Mouse (Mus musculus) left cerebral cortex, postnatal 4 days (tissue): ENCODE data around the gene Stard7. TPM values are rescaled to one million over a fixed set of nuclear protein-coding genes. Genes with fewer than 3 reads are reported as not detected.
A peak's percentile ranks its signal among the peaks of the same experiment; 100 is the strongest.
"Not testable (repeated sequence)": the region's sequence is repeated elsewhere in the genome, so short reads cannot be mapped to it uniquely, and the experiment has no call there.

Experiments used
- DNase-seq: peaks from one replicate; pipeline ENCODE4 v3.0.0-alpha.2; 2022
- intact Hi-C: fragments of 180-260 bp; cut with DNase I; formaldehyde crosslinking; loops from one replicate; pipeline ENCODE4 v1.15.1; 2025
- total RNA-seq, 2 experiments: library from RNA; stranded (reverse); gene quantifications; 2 replicates each; pipeline ENCODE4 v1.2.3; 2021

Gene Stard7
- 100 to 1,000 TPM; 147 to 164 TPM for total RNA-seq

DNA sequence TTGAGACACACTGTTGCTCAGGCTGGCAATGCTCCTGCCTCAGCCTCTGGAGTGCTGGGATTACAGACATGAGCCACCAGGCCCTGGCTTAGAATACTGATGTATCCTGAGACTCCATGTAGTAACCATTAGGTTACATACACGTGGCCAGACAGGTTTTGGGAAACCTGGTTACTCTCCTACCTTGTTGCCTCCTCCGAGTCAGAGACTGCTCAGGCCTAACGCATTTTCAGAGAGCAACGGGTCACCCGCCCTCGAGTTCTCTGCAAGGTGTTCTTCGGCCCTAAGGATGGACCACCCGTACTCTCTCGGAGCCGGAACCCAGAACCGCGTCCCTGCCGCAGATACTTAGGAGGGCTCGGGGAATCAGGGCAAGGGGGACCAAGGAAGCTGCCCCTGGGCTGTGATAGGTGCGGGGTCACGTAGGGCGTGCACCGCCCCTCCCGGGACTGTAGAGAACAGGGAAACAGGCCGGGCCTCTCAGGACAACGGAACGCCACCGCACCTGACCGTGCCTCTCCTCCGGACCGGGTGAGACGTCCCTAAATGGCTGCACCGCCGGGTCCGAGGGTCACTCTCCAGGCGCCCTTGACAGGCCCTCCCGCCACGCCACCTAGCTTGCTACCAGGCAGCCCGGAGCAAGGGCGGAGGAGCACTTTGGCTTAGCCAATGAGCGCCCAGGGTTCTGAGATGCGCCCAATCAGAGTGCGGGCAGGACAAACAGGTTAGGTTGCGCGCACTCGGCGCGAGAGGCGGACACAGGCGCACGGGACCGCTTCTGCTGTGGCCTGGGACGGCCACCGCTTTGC, at the start of gene Stard7:
Stard7 (plus strand) TSS at position 728 of the 809 bp plus-strand sequence.
- intact Hi-C loops = no loop called here
- DNase-seq = peak; percentile 96

GRCm38 (mm10) chr2:127225261-127225660, 44.8 kb upstream of the Stard7 start:
- DNase-seq = no peak
- intact Hi-C loops = loop anchor here (10.0 kb wide), 2 partner anchors 310 to 470 kb away; no protein-coding TSS in a partner anchor

DNA sequence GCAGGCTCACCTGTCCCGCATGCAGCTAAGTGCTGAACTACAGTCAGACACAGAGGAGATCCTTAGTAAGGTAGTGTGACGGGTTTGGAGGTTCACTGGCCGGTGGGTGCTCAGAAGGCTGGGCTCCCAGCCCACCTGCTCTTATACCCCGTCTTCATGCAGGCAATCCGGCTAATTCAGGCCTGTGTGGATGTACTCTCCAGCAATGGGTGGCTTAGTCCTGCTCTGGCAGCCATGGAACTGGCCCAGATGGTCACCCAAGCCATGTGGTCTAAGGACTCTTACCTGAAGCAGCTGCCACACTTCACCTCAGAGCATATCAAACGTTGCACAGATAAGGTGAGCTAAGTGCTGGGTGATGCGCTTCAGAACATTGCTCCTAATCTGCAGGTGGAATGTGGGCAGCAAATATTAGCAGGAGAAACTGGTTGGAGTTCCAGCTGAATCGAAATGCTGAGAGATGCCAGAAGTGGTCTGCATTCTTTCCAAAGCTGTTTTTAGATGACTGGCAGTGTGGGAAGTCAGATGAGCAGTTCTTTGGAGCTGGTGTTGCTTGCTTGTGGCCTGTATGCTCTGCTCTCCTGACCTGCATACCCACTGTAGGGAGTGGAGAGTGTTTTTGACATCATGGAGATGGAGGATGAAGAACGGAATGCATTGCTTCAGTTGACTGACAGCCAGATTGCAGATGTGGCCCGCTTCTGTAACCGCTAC, 32.0 kb upstream of the Stard7 start:
- no peak for DNase-seq
- intact Hi-C loops = loop anchor here (10.0 kb wide), 2 partner anchors 433 to 1397 kb away; no protein-coding TSS in a partner anchor

GRCm38 (mm10) chr2:127240065-127240464, 30.0 kb upstream of the Stard7 start:
- intact Hi-C loops = no loop called here
- DNase-seq = no peak

GRCm38 (mm10) chr2:127247592-127248333, 22.3 kb upstream of the Stard7 start, which contains the start of the genes Ciao1 and Tmem127:
Ciao1 (minus strand) TSS chr2:127247816.
Tmem127 (plus strand) TSS chr2:127247908.
- intact Hi-C loops = no loop called here
- peak; percentile 99 for DNase-seq

- intact Hi-C loops = no loop called here
- peak; percentile 57 for DNase-seq
Measured at GRCm38 (mm10) chr2:127248334-127249004, 21.5 kb upstream of the Stard7 start.

DNA sequence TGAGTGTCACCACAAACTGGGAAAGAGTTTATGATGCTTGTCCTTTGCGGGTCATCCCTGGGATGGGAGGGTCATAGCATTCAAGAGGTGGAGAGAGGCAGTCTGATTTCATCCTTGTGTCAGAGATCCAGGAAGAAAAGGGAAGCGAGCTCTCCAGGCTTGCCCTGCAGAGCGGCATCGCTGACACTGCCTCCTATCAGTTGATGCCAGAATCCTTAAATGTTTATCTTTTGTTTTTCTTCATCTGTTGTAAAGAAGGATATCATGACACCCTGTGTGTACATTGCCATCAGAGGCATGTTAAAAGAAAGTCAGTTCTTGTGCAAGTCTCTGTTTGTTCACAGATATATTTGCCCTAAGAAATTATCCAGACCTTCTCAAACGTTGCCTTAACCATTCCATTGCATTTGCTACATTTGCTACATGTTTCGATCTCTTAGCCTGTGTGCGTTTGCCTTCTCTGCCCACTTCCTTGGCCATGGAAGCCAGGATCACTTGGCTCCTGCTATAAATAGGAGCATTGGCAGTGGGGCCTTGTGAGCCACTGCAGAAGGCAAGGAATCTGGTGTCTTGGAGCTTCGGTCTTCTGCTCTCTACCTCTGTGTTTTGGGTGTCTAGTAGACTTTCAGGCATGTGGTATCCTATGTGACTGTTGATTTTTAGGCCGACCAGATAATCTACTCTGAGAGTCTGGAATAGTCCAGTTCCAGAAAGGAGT, 19.6 kb upstream of the Stard7 start:
- DNase-seq = no peak
- intact Hi-C loops = no loop called here

DNA sequence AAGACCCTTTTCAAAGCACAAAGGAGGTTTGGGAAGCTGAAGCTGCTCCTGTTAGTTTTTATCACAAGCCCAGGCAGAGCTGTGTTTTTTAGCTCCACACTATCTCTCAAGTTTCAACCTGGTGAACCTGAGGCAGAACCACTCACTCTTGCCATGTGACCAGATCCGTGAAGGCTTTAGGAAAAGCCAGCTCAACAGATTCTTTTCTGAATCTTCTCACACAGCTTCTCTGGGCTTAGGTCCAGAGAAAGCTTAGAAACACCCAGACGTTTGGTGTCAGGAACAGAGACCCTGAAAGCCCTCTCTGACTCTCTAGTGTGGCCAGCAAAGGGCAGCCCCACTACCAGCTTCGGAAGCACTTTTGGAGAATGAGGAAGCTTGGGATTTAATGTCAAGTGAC, 18.6 kb upstream of the Stard7 start:
- intact Hi-C loops = no loop called here
- no peak for DNase-seq

- intact Hi-C loops = no loop called here
Measured at GRCm38 (mm10) chr2:127251880-127252527, 18.0 kb upstream of the Stard7 start.

DNA sequence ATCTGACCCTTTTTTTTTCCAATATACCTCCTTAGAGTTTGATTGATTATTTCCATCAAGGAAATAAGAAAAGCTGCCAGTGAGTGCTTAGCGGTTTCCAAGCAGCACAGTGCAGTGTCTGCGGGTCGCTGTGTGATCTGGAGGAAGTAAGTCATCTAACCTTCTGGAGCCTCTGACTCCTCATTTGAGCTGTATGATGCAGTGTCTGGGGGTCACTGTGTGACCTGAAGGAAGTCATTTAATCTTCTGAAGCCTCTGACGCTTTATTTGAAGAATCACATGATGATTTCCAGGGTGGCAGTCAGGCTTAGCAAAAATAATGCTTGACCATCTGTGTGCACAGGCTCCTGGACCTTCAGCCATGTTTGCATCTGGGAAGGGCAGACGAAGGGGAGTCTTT, 17.2 kb upstream of the Stard7 start:
- no peak for DNase-seq
- intact Hi-C loops = no loop called here

More at GRCm38 (mm10) chr2:127251880-127252527, 18.0 kb upstream of the Stard7 start:
- no peak for DNase-seq

- no peak for DNase-seq
- intact Hi-C loops = no loop called here
Measured at GRCm38 (mm10) chr2:127254604-127255134, 15.3 kb upstream of the Stard7 start.

GRCm38 (mm10) chr2:127255294-127255693, 14.7 kb upstream of the Stard7 start:
- DNase-seq = no peak
- intact Hi-C loops = no loop called here

DNA sequence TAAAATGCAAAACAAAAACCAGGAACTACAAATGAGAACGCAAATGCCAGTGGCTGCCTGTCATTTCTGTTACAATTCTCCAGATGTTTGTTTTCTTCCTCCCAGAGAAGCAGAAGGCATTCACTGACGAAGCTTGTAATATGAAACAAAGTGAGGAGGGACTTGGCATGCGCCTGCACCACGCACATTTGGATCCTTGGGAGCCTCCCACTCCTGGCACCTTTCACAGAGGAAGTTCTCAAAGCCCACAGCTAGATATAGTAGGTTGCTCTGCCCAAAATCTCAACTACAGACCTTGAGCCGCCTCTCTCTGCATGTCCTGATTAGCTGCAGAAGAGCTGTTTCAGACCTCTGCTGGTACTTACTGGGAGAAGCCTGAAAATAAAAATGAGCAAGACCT, 10.7 kb upstream of the Stard7 start:
- intact Hi-C loops = no loop called here
- DNase-seq = no peak

DNA sequence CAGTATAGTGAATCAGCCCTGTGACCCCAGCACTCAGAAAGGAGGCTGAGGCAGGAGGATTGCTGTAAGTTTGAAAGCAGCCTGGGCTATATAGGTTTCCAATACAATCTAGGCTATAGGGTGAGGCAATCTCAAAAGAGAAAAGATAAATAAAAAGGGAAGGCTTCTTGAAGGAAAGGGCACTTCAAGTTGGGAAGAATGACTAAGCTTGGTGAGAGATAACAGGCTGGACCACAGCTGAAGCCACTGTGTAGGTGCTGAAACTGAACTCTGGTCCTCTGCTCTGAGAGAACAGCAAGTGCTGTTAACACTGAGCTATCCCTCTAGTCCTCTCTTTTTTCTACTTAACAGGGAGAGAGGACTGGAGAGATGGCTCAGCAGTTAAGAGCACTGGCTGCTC, 7.5 kb upstream of the Stard7 start:
- intact Hi-C loops = no loop called here
- DNase-seq = no peak

- intact Hi-C loops = no loop called here
- no peak for DNase-seq
Measured at GRCm38 (mm10) chr2:127267854-127268253, 2.2 kb upstream of the Stard7 start.

DNA sequence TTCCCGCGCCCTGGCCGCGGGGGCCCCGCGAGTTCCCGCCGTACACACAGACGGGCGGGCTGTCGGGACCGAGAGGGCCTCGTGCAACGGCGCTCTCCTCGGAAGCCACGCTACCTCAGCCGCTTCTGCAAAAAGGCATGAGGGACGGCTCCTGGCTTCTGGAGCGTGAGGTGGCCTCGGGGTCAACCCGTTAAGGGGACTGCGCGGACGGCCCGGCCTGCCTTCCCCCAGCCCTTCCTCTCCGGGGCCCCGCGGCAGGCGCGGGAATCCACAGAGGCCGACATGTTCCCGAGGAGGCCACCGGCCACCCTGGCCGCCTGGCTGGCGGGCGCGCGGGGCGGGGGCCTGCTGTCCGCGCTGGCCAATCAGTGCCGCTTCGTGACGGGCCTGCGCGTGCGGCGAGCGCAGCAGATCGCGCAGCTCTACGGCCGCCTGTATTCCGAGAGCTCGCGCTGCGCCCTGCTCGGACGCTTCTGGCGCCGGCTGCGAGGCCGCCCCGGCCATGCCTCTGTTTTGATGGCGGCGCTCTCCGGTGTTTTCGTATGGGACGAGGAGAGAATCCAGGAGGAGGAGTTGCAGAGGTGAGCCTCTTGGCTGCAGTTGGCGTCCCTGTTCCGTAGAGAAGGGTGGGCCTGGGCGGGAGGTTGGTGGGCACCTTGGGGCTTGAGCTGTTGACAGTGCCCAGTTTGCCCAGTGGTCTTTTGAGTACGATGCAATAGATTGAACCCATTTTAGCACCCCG, 453 bp downstream of the Stard7 start:
- DNase-seq = peak; percentile 86
- intact Hi-C loops = no loop called here

DNA sequence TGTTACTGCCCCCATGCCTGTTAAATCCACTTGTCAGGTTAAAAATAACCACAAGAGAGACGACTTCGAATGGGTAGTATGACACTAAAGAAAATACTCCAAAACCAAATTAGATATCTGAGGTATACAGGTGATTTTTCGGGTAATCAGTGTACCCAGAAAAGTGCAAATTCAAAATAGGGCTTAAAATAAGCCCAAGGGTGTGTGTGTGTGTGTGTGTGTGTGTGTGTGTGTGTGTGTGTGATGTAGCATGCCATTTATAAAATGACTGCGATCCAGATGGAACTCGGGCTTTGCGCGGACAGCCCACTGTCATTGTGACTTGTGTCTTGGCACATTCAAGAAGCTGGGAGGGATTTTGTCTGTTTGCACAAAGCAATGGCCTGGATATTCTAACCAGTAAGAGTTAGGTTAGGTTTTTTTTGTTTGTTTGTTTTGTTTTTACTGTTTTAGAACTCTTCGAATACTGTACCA, 1.1 kb downstream of the Stard7 start:
- DNase-seq = peak; percentile 24
- intact Hi-C loops = no loop called here

DNA sequence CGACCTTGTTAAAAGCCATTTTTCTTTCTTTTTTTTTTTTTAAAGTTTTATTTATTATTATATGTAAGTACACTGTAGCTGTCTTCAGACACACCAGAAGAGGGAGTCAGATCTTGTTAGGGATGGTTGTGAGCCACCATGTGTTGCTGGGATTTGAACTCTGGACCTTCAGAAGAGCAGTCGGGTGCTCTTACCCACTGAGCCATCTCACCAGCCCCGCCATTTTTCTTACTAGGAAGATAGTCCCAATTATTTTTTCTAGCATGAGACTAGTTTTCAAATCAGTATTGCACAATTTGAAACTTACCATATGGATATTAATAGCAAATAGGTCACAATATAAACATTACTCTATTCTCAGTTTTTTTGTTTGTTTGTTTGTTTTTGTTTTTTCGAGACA, 2.0 kb downstream of the Stard7 start:
- intact Hi-C loops, DNase-seq: not testable (repeated sequence)
